Comparison of ENCODE assay signal across 8 mouse cellular contexts in the genomic region with DNA sequence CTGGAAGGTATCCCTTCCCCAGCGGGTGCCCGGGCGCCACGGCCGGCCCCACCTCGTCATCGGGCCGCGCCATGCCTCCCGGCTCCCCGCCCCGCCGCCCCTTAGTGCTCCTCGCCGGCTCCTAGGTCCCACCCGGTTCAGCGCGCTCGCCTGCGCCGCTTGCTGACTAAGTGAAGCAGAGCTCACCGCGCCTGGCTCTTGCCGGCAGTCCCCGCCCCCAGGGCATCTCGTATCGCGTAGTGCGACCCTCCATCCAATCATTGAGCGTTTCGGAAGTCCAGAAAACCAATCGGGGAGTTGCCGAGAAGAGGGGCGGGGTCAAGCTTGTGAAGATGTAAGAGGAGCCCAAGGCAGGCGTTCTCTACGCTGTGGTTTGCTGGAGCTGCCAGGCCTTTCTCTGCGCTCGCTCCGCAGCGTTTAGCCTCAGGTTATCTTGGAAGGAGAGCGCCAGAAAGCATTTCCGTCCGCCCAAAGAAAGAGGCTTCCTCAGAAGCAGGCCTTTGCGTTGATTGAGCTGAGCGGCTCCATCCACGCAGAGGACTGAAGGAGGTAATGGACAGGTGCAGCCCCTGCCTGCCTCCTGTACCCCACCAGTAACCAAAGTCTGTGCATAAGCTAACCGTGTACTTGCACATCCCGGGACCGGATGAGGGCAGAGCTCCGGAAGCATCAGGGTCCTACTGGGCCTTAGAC. TPM values are rescaled to one million over a fixed set of nuclear protein-coding genes. Genes with fewer than 3 reads are reported as not detected.
A peak's percentile ranks its signal among the peaks of the same experiment; 100 is the strongest.
DNase-seq lines count a peak whose midpoint lies in the region; ATAC-seq lines count a peak whose summit lies in the region.

Flvcr1 (minus strand) TSS at position 138 of the 693 bp plus-strand sequence.

- H3K4me1 ChIP-seq in heart, embryonic 10.5 days, result peaks cover 34% of the 10 kb centered on the region
- H3K4me1 ChIP-seq in kidney, embryonic 15.5 days, result peaks cover 17% of the 10 kb centered on the region

- peak within 1 kb of the TSS; percentile 93 for H3K4me2 ChIP-seq in kidney, embryonic 15.5 days

- H3K9ac ChIP-seq in kidney, embryonic 15.5 days, result peak within 1 kb of the TSS; percentile 85

- H3K4me3 ChIP-seq in heart, embryonic 10.5 days, result peak within 1 kb of the TSS; percentile 87
- peak within 1 kb of the TSS; percentile 85 for H3K4me3 ChIP-seq in kidney, embryonic 15.5 days (replicated peaks)

- peak; percentile 98 for ATAC-seq in erythroblast, adult 5-6 weeks (replicated peaks; ENCODE audit: low FRiP score, poor library complexity, severe bottlenecking)
- peak; percentile 100 for ATAC-seq in kidney, embryonic 15.5 days (replicated peaks; ENCODE audit: low FRiP score)
- ATAC-seq in monocyte, adult 5-6 weeks (replicated peaks; ENCODE audit: insufficient number of reproducible peaks, low FRiP score, low TSS enrichment, poor library complexity, severe bottlenecking), result peak; percentile 98

- peak; percentile 96 to 97 for DNase-seq in B cell, adult 2 months
- peak; percentile 100 for DNase-seq in brain, adult 2 months (ENCODE audit: low read depth, low spot score)
- DNase-seq in heart, embryonic 10.5 days (ENCODE audit: low spot score), result peak; percentile 100
- peak; percentile 99 for DNase-seq in liver
- peak; percentile 98 for DNase-seq in spleen, postnatal 4 days (ENCODE audit: low spot score in 2 of 2)

- peak within 1 kb of the TSS; percentile 94 for H3K27ac ChIP-seq in heart, embryonic 10.5 days
- H3K27ac ChIP-seq in kidney, embryonic 15.5 days, result peak within 1 kb of the TSS; percentile 92

- under 1% methylated on average over 50 of the region's 50 CpGs for WGBS in heart, embryonic 10.5 days
- WGBS in kidney, embryonic 15.5 days, result under 1% methylated on average over 50 of the region's 50 CpGs

- no peaks in the 10 kb centered on the region for H3K9me3 ChIP-seq in heart, embryonic 10.5 days
- no peaks in the 10 kb centered on the region for H3K9me3 ChIP-seq in kidney, embryonic 15.5 days (replicated peaks)

- peaks cover 9% of the 10 kb centered on the region for H3K36me3 ChIP-seq in heart, embryonic 10.5 days
- 0 out of 2 replicates have a peak, but pooled peaks cover 7% of the 10 kb centered on the region for H3K36me3 ChIP-seq in kidney, embryonic 15.5 days

- no peaks in the 10 kb centered on the region for H3K27me3 ChIP-seq in heart, embryonic 10.5 days (ENCODE audit: insufficient read depth, poor library complexity, severe bottlenecking)
- no peaks in the 10 kb centered on the region for H3K27me3 ChIP-seq in kidney, embryonic 15.5 days

RNA-seq across cellular contexts. Expression of gene Flvcr1, which starts in this region (rescaled TPM):
- 9.4 and 13.6 TPM in 2 replicates for total RNA-seq in erythroblast, adult 5-6 weeks (2015; ENCODE audit: low replicate concordance)
- 5.3 and 7.8 TPM in 2 replicates for total RNA-seq in erythroblast, adult 5-6 weeks (2017; ENCODE audit: low replicate concordance)
- 4.4 and 8.5 TPM in 2 replicates for polyA plus RNA-seq in heart, embryonic 10.5 days (2016; fragmentation: Nextera tagmentation; extraction: Ambion mirVana)
- polyA plus RNA-seq in kidney, embryonic 15.5 days (2015; fragmentation: Nextera tagmentation; extraction: Ambion mirVana), result 6.7 and 7.1 TPM in 2 replicates
- 43.6 to 66.2 TPM (median 54.3 TPM) in 3 replicates for total RNA-seq in monocyte, adult 5-6 weeks (2017)

Comparison
In these comparisons a context has a peak if more than half of its experiments do, and no peak if none do; other contexts are left out.
1. Peak in every context shown above with its lines: DNase-seq, ATAC-seq, H3K4me3 ChIP-seq and H3K27ac ChIP-seq.